Mouse (Mus musculus): ENCODE results near the gene Enkd1. TPM values are rescaled to one million over a fixed set of nuclear protein-coding genes. Genes with fewer than 3 reads are reported as not detected.

Gene Enkd1
- polyA plus RNA-seq, 1 experiment, result 6.6 TPM

GRCm38 (mm10) chr8:105685796-105686308, 22.2 kb downstream of the Enkd1 start, which contains the start of gene Carmil2:
Gene Carmil2, plus strand, starts transcription at chr8:105686274.
- WGBS, result 8% methylated on average over 26 of the region's 26 CpGs

GRCm38 (mm10) chr8:105685325-105685724, 22.7 kb downstream of the Enkd1 start:
- DNase-seq (ENCODE audit: low read depth, low spot score), result no peak
- WGBS, result 67% methylated on average over 7 of the region's 7 CpGs

More at GRCm38 (mm10) chr8:105685796-105686308, 22.2 kb downstream of the Enkd1 start, which contains the start of gene Carmil2:
- no peak for DNase-seq (ENCODE audit: low read depth, low spot score)

- WGBS, result 65% methylated on average over 1 of the region's 1 CpGs
- DNase-seq (ENCODE audit: low read depth, low spot score), result no peak
Measured at GRCm38 (mm10) chr8:105677891-105678290, 30.1 kb downstream of the Enkd1 start.

GRCm38 (mm10) chr8:105661167-105661566, 46.8 kb downstream of the Enkd1 start:
- DNase-seq (ENCODE audit: low read depth, low spot score), result no peak
- 56% methylated on average over 3 of the region's 3 CpGs for WGBS

- no peak for DNase-seq (ENCODE audit: low read depth, low spot score)
Measured at GRCm38 (mm10) chr8:105657641-105658040, 50.4 kb downstream of the Enkd1 start.

Other genes with a start within 250 kb of the Enkd1 start
- 73.9 and 101 TPM in 2 replicates for gene Tppp3, start 236.7 kb downstream of the Enkd1 start, polyA plus RNA-seq (2012; rRNA removed)
- gene Zdhhc1, start 211.3 kb downstream of the Enkd1 start, polyA plus RNA-seq (2012; rRNA removed), result 15.0 and 16.3 TPM in 2 replicates
- gene Hsd11b2, start 189.5 kb downstream of the Enkd1 start, polyA plus RNA-seq (2012; rRNA removed), result 19.6 and 50.5 TPM in 2 replicates
- 103 and 110 TPM in 2 replicates for gene Atp6v0d1, start 142.2 kb downstream of the Enkd1 start, polyA plus RNA-seq (2012; rRNA removed)
- 7.1 and 10.2 TPM in 2 replicates for gene Ripor1, start 103.0 kb downstream of the Enkd1 start, polyA plus RNA-seq (2012; rRNA removed)
- 9.2 and 14.7 TPM in 2 replicates for gene Ctcf, start 71.6 kb downstream of the Enkd1 start, polyA plus RNA-seq (2012; rRNA removed)
- gene Agrp, start 70.8 kb downstream of the Enkd1 start, polyA plus RNA-seq (2012; rRNA removed), result 0.21 and 0.32 TPM in 2 replicates
- gene Carmil2, start 21.9 kb downstream of the Enkd1 start, polyA plus RNA-seq (2012; rRNA removed), result 4.1 and 4.3 TPM in 2 replicates
- gene Acd, start 7.1 kb downstream of the Enkd1 start, polyA plus RNA-seq (2012; rRNA removed), result 25.5 and 26.4 TPM in 2 replicates
- gene Pard6a, start 7.1 kb downstream of the Enkd1 start, polyA plus RNA-seq (2012; rRNA removed), result 9.2 and 11.5 TPM in 2 replicates
- gene 4933405L10Rik, start 555 bp downstream of the Enkd1 start, polyA plus RNA-seq (2012; rRNA removed), result not detected in 2 replicates
- 5.6 and 8.7 TPM in 2 replicates for gene Gfod2, start 50.5 kb upstream of the Enkd1 start, polyA plus RNA-seq (2012; rRNA removed)
- 13.9 and 20.0 TPM in 2 replicates for gene Ranbp10, start 119.1 kb upstream of the Enkd1 start, polyA plus RNA-seq (2012; rRNA removed)
- gene Tsnaxip1, start 119.5 kb upstream of the Enkd1 start, polyA plus RNA-seq (2012; rRNA removed), result not detected in 2 replicates
- gene Cenpt, start 145.1 kb upstream of the Enkd1 start, polyA plus RNA-seq (2012; rRNA removed), result 20.5 and 20.6 TPM in 2 replicates
- gene Thap11, start 146.9 kb upstream of the Enkd1 start, polyA plus RNA-seq (2012; rRNA removed), result 30.3 and 34.5 TPM in 2 replicates
- gene Nutf2, start 152.4 kb upstream of the Enkd1 start, polyA plus RNA-seq (2012; rRNA removed), result 32.0 and 34.5 TPM in 2 replicates
- gene Edc4, start 172.7 kb upstream of the Enkd1 start, polyA plus RNA-seq (2012; rRNA removed), result 37.7 and 51.4 TPM in 2 replicates
- 0.84 and 1.2 TPM in 2 replicates for gene Nrn1l, start 185.4 kb upstream of the Enkd1 start, polyA plus RNA-seq (2012; rRNA removed)
- gene Pskh1, start 192.2 kb upstream of the Enkd1 start, polyA plus RNA-seq (2012; rRNA removed), result 20.2 and 21.8 TPM in 2 replicates
- gene Ctrl, start 225.7 kb upstream of the Enkd1 start, polyA plus RNA-seq (2012; rRNA removed), result 6.3 and 8.0 TPM in 2 replicates
- gene Psmb10, start 230.2 kb upstream of the Enkd1 start, polyA plus RNA-seq (2012; rRNA removed), result 659 and 697 TPM in 2 replicates
- gene Lcat, start 235.2 kb upstream of the Enkd1 start, polyA plus RNA-seq (2012; rRNA removed), result 0.89 and 1.0 TPM in 2 replicates

All from large intestine, adult 2 months (tissue).